Mouse (Mus musculus): ENCODE measurements around the gene Ccdc81.

Gene Ccdc81

DNA sequence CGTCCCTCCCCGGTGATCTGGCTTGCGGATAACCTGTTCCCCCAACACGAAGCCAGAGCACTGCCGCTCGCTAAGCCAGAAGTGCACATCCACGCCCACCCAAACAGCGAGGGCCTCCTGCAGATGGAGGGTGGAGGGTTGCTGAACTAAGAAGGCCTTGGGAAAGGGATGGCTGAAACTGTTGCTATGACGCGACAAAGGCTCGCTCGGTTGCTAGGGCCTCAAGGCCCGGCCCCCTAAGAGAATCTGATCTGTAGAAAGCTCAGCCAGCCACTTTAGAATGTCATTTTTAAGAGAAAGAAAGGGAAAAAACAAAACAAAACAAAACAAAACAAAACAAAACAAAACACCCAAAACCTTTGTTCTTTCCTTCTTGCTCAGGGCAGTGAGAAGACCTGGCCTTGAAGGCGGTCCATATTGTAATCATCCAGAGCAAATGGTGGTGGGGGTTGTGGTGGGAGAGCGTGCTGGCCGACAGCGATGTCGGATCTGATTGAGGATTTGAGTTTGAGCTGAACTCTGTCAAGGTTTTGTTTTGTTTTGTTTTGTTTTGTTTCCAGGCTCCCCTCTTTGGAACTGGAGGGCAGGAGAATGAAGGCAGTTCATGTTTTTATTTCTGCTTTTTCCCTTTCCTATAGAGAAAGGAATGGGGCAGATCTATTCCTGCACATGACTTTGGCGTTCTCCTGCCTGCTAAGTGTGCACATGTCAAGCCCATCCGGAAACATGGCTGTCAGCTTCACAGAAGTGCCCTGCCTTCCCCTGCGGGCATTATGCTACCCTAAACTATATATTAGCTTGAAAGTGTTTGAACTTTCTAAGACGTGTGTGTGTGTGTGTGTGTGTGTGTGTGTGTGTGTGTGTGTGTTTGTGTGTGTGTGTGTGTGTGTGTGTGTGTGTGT, at the start of gene Ccdc81:
Gene Ccdc81 (minus strand): TSS at position 188 of the 902 bp plus-strand sequence.
- DNase-seq (ENCODE audit: low read depth) = no peak

DNA sequence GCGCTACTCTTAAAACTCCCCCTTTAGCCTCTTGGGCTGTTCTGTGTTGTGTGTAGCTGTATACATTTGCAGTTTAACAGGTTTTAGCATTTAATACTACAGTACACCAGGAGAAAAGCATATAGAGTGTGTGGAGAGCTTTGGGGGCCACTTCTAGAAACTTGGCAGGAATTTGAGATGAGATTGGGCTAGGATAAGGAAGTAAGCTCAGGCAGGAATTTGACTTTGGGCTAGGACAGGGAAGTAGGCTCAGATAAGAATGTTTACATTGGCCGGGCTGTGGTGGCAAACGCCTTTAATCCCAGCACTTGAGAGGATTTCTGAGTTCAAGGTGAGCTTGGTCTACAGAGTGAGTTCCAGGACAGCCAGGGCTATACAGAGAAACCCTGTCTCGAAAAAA, 46.0 kb upstream of the Ccdc81 start:
- no peak for DNase-seq (ENCODE audit: low read depth)

DNA sequence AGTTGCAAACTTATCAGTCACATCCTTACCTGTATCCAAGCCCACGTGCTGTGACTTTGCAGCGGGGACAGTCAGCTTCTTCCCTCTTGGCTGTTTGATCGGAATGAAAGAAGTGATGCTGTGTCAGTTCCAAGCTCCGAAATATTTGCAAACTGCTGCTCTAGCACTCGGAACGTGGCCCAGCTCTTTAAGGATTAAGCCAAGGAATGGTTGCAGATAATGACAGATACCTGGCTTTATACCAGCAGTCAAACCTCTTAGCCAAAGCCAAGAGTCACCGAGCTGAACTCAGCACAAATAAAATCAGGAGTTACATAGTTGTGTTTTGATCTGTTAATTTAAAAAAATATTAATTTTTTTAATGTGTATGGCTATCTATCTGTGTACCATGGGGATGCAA, 44.6 kb upstream of the Ccdc81 start:
- DNase-seq (ENCODE audit: low read depth) = no peak

DNA sequence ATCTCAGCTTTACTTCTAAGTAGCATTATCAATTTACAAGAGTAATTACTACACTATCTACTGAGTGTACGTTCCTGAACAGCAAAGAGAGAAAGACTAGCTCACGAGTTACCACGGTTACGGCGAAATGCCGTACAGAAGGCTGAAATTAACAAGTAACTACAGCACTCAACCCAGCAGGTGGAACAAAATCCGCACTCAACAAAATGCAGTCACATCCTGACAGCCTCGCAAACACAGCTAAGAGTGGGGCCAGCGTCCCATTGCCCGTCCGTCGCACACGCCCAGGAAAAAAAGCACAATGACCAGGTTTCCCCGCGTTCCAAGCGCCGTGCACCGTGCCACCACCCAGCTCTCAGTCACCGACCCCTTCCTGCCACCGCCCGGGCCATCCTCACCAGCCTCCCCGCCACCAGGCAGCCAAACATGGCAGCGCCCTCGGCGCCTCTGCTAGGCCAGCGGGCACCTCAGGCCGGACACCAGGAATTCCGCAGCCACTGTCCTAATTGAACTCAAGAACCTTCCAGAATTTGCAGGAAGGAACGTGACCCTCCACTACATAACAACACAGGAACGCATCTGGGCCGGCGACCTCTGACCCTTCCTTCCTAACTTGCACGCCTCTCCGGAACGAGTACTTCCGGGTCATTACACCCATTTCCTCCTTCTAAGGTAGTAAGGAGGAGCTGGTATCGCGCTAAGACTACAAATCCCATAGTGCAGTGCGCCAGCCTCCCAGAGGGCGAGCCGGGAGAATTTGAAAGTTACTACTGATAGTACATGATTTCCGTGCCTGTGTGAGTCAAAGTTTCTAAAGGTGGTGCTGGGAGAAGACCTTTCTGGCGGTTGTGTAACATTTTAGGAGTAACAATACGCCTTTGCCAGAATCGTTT, 37.4 kb upstream of the Ccdc81 start, which contains the start of gene Hikeshi:
Gene Hikeshi (minus strand): TSS at position 634 of the 893 bp plus-strand sequence.
- peak; percentile 99 for DNase-seq (ENCODE audit: low read depth)

DNA sequence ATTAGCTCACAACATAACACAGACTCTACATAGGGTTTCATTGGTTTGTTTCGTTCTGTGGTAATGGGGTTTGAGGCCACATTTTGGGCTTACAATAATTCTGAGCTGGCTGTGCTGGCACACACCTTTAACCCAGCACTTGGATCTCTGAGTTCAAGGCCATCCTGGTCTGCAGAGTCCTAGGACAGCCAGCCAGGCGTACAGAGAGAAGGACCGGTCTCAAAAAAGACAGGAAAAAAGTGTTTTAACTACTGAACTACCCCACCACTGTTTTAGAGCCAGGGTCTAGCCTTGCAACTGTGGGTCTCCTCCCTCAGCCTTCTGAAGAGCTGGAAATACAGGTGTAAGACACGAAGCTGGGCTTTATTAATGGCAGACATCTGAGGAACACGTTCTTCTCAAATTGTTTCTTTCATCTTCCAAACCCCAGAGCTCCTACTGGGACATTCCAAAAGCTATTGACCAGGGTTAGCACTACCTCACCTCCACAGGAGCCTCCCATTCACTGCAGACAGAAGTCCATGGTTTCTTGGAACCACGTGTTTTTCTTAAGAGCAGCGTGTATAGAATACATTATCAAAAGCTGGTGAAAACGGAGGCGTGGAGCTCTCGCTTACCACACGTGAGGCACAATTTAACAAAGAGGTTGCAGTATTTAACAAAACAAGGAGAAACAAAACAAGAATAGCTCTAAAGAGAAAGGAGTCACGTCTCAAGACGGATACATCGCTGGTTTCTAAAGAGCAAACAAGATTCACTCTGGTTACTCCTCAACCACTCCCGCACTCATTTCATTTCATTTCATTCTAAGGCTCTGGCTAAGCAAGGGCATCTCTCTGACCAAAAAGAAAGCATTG, 36.3 kb upstream of the Ccdc81 start:
- DNase-seq (ENCODE audit: low read depth) = no peak

DNA sequence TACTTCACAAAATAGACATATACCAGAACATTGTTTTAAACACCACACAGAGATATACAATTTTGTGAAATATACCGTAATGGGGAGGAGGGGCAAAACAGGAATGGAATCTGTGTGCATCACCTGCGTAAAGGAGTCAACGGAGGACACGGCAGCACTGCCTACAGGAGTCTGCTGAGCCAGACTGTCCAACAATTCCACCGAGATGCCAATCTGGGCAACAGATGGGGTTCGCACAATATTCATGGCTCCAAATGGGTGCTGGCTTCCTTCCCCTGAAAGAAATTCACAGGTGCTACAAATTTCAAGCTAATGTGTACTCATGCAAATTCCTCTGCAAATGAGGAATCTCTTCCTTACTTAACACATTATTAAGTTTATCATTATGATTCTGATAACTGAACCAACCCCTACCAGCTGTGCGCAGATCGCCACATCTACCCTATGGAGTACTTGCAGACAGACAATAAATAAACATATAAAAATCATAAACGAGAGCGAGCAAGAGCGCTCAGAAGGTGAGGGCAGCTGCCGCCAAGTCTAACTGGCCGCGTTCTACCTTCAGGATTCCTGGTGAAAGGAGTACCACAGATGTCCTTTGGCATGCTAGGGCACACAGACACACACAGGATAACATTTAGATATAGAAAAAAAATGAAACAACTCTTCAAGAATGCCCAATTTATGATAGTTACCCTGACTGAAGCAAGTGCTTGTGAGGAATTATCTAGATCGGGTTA, 20.2 kb upstream of the Ccdc81 start:
- DNase-seq (ENCODE audit: low read depth) = no peak

DNA sequence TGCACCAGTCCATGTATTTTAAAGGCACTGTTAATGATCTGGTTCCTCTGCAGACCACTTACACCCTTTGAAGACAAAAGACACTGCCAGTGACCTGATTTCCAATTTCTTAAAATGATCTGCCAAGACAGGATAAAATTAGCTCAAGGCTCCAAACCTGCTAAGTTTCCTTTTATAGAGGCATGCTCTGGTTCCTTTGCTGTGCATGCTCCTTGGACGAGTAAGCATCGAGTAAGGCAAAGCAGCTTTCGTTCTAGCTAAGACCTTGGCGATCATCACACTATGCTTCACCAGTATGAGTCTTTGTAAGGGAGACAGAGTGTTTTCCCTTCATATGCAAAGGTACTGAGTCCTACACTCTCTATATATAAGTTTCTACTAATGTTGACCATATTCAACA, 14.3 kb upstream of the Ccdc81 start:
- no peak for DNase-seq (ENCODE audit: low read depth)

DNA sequence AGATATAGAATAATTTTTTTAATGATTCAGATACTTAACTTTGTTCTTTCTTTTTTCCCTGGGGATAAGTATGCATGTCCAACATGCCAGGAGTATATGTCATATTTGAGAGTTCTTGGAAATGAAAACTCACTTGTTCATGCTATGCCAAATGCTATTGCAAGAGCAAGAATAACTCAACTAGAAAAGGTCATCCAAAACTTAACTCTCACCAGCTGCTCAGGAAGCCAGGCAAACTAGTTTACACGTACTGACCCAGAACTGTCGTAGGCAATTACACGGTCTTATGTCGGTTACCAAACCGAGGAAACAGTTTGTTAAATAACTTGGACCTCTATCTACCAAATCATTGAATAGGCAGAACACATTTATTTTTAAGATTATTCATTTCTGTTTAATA, 13.3 kb upstream of the Ccdc81 start:
- DNase-seq (ENCODE audit: low read depth) = no peak

DNA sequence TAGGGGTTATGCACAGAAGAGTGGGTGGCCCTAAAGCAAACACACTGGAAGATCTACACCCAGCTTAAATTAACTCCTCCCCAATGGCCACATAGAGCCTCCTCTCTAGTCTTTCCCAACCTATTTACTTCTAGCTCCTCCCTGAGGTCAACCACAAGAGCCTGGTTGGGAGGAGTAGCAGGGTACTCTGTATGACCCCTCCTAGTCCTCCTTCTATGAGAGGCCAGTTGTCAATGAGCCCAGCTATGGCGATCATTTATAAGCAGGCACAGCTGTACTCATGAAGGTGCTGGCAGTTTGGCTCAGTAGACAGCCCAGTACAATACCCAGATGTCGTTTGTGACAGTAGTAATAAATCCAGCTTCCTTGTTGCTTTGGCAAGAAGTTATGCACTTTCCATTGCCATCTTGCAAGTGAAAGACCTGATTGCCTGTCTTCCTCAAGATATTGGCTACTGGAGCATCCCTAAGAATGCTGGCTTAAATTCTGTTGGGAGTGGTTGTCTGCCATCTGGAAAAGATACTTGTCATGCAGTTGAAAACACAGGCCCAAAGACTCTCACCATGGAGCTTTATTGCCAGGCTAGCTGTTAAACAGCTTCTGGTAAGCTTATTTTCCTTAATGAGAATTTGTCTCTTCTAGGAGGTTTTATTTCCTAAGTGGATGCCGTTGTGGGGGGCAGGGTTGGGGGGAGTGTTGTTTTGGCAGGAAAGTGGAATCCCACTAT, 10.2 kb upstream of the Ccdc81 start:
- no peak for DNase-seq (ENCODE audit: low read depth)

DNA sequence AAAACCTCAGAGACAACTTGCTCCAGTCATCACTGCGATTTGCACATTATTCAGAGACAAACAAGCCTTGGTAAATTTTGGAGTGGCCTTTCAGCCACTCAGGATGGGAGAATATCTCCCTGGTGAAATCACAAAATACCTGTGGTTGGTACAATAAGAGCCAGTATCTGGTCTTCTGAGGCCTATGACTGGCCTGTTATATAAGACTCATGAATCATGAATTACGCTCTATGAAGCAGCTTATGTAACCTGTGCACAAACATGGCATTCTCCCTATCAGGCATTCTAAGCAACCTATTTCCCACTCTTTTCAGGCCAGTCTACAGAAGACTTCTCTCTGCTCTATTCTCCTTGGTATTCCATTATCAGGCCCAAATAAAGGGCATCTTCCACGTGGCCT, 8.9 kb upstream of the Ccdc81 start:
- no peak for DNase-seq (ENCODE audit: low read depth)

DNA sequence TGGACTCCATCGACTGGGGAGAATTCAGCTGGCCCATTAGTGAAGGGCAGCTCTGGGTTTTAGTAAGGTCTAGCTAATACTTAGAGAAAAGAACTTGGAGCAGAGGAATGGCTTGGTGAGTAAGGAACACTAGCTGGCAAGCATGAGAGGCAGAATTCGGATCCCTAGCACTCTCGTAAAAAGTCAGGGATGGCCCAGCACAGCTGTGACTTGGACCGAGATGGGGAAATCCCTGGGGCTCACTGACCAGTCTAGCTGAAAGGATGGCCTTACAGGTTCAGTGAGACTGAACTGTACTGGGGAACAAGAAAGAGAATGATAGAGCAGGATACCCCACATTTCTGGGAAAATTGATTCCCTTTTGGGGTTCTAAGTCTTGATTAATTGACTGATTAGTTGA, 6.3 kb upstream of the Ccdc81 start:
- DNase-seq (ENCODE audit: low read depth) = no peak

DNA sequence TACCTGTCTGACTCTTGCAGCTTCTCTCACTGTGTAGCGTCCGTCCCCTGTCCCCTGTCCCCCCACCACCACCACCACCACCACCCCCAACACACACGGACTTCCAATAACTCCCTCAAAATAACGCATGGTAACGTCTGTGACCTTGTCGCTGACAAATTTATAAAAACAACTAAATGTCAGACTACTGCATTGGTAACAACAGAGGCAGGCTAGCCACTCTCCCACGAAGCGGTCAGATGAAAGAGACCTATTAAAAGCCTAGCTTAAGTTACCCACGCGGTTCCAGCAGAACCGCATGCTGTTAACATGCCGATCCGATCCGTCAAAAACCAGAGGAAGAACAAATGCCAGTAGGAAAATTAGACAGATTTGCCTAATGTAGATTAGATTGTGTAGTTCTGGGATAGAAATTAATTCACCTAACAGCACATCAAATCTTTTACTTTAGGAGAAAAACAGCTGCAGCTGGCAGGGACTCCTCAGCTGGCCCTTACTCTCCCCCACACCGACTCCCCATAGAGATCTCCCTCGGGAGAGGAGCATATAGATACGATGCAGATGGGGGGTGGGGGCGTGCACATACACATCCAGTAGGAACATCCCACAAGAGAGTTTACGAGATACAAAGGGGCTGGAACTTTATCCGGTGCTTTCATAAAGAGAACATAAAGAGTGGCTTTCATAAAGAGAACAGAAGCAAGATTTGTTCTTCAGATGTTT, 5.6 kb upstream of the Ccdc81 start:
- no peak for DNase-seq (ENCODE audit: low read depth)

DNA sequence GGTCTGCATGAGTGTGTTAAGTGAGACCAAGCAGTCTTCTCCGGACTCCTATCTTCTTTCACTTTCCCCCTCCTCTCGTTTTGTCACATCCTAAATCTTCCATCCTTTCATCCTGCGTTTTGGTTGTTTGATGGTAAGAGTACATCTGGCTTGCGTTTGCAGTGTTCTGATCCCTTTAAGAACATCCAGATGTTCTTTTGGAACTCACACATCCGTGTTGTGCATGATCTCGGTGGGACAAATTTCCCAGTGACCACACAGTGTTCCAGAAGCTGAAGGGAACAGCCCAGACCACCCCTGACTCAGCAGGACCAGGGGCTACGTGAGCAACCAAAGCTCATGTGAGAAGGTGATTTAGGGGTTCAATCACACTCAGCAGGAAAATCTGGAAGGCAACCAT, 5.0 kb upstream of the Ccdc81 start:
- DNase-seq (ENCODE audit: low read depth) = no peak

DNA sequence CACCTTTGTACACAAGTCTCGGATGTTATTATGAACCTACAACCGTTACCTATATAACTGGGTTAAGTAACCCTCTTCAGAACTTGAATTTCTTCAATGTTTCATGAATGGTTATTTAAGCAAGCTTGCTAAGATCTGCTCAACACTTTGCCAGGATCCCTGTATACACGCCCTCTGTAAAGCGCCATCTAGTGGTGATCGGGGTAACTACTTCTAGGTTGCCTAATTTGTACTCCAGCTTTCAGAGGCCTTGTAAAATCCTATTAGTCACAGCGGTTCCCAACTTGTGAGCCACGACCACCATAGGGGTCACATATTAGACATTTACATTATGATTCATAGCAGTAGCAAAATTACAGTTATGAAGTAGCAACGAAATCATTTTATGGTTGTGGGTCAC, 4.5 kb upstream of the Ccdc81 start:
- DNase-seq (ENCODE audit: low read depth) = peak; percentile 70

DNA sequence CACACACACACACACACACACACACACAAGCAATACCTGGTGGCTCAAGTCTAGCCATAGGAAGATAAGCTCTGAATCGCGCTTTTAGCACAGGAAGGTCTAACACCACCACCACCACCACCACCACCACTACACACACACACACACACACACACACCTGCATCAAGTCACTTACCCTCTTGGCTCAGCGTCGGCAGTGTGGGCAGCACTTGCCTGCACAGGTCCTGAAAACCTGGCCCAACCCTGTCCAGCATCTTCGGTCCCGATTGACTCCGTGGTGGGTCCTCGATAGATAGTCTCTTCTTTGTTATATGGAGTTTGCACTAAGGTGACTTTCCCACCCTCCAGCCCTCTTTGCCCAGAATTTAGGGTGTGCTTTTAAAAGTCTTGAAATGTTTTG, 422 bp downstream of the Ccdc81 start:
- DNase-seq (ENCODE audit: low read depth) = no peak

DNA sequence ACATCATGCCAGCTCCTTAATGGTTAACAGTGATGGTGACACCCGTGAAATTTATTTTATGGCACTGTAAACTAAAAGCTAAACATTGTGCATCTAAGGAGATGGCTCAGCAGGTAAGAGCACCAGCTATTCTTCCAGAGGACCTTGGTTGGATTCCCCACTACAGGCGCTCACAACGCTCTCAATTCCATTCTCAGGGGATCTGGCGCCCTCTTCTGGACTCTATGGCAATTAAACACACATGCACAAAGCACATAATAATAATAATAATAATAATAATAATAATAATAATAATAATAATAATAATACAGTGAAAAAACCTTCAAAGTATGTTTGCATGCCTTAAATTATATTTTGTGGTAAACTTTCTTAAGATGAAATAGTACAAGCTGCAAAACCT, 11.6 kb downstream of the Ccdc81 start:
- DNase-seq (ENCODE audit: low read depth) = peak; percentile 20

DNA sequence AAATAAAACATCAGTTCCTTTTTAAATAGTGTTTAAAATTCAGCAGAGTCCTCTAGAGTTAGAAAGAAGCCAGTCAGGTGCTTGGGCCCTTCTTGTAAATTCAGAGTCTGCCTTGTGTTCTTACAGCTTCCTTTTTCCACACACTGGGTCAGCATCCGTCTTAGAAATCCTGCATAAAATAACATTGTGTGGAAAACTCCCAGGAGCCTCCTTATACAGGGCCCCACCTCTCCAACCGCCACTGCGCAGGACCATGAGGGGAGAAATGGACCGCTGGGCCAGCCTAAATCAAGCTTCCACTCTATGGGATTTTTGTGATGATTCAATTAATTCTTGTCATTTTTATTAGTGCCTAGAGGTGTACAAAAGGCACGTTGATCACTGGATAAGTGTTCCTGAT, 12.0 kb downstream of the Ccdc81 start:
- DNase-seq (ENCODE audit: low read depth) = no peak

DNA sequence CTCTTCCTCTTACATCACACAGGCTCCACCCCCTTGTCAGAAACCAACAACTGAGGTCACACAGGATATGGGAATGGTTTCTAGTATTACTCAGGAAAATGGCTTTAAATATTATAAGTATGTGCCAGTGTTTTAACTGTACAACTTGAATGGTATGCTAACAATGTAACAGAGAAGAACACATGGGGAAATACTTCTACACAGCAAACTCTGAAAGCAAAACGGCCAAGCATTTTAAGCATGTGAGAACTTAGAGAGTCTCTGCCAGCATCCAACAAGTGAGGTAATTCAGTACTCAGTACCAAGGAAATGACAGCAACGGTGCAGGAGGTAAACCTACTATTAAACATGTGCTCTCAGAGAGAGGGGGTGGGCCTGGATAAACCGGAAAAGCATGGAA, 18.9 kb downstream of the Ccdc81 start:
- no peak for DNase-seq (ENCODE audit: low read depth)

DNA sequence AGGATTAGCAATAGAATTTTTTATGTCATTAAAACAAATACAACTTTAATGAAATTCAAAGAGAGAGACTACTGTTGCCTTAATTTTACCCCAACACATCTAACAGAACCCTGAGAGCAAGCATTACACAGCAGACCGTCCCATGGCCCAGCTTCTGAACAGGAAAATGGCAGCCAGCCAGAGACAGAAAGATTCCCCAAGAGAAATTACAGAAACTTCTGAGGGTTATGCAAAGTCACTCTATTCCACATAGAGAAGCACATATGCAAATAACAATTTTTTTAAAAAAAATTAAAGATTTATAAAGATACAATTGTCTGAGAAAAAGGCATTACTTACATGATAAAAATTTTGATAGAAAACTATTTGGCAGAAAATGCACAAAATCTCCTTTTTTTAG, 23.7 kb downstream of the Ccdc81 start:
- DNase-seq (ENCODE audit: low read depth) = no peak

DNA sequence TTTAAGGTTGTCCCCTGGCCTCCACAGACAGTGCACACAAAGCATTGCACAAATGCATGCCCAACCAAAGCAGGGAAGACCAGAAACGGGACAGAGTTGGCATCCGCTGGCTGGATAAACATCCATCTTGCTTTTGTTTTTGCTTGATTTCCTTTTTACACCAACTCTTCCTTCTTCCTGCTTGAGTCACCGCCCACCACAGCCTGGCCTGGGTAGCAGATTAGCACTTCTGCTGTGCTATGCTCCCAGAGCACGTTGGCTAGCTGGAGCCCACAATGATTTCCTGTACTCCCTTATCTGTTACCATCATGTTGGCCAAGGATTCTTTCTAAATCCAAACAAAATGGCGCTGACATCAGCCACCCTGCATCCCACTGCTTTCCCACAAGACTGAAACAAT, 36.2 kb downstream of the Ccdc81 start:
- DNase-seq (ENCODE audit: low read depth) = no peak

All from c-Kit-positive CD71-negative TER-119-negative erythroid progenitor cells, embryonic 14.5 days (primary cell).